Mouse (Mus musculus) embryonic facial prominence, embryonic 10.5 days (tissue): ENCODE results near the gene Cp. TPM values are rescaled to one million over a fixed set of nuclear protein-coding genes. Genes with fewer than 3 reads are reported as not detected.
"Not testable (repeated sequence)": the region's sequence is repeated elsewhere in the genome, so short reads cannot be mapped to it uniquely, and the experiment has no call there.

ENCODE experiments used
- DNase-seq: peaks from one replicate; pipeline ENCODE4 v3.0.0-alpha.2; 2017; ENCODE audit warnings: low spot score
- H3K27ac ChIP-seq: fragments of 300-500 bp; sonication (generic); replicated peaks from 2 replicates; pipeline ENCODE4 v1.5.1; 2016; ENCODE audit warnings: mild to moderate bottlenecking
- H3K27me3 ChIP-seq: fragments of 300-500 bp; sonication (generic); replicated peaks from 2 replicates; pipeline ENCODE4 v1.6.1; 2016; ENCODE audit warnings: low read depth, mild to moderate bottlenecking; ENCODE audit not compliant: poor library complexity, severe bottlenecking
- H3K36me3 ChIP-seq: fragments of 300-500 bp; sonication (generic); replicated peaks from 2 replicates; pipeline ENCODE4 v1.6.1; 2016; ENCODE audit warnings: mild to moderate bottlenecking, moderate library complexity
- H3K4me1 ChIP-seq: fragments of 300-500 bp; sonication (generic); 2 replicates; pipeline ENCODE4 v1.6.1; 2016
- H3K4me3 ChIP-seq: fragments of 300-500 bp; sonication (generic); 2 replicates; pipeline ENCODE4 v1.5.1; 2016; ENCODE audit warnings: mild to moderate bottlenecking, moderate library complexity
- H3K9me3 ChIP-seq: fragments of 300-500 bp; sonication (generic); 2 replicates; pipeline ENCODE4 v1.6.1; 2016; ENCODE audit warnings: mild to moderate bottlenecking
- WGBS: fragments of 180-500 bp; shearing (Covaris S2); methylation state at CpG from one replicate; pipeline ENCODE4 v1.1.7; 2016; 5-methylcytosine and 5-hydroxymethylcytosine counted together
- polyA plus RNA-seq: library from polyadenylated mRNA; unstranded; fragments of >200 nt; fragmentation: Nextera tagmentation; extraction: Ambion mirVana; gene quantifications from 2 replicates; pipeline ENCODE4 v1.2.1, GENCODE M21; 2016

Cp gene
- 3.8 and 4.2 TPM in 2 replicates for polyA plus RNA-seq

- Histone ChIP-seq H3K27ac (0 out of 2 replicates have a peak within 1 kb of the TSS, but pooled peaks have one; percentile 14), H3K36me3 (no peaks in the 10 kb centered on the region), H3K27me3 (no peaks in the 10 kb centered on the region), H3K9me3 (no peaks in the 10 kb centered on the region), H3K4me3 (no peak within 1 kb of the TSS), H3K4me1 (peaks cover 30% of the 10 kb centered on the region)
- WGBS: 28% methylated on average over 5 of the region's 5 CpGs
- no peak for DNase-seq
These were observed at the start of gene Cp for GRCm38 (mm10) chr3:19956885-19957284. TSS of gene Cp (plus strand) at chr3:19957054.

GRCm38 (mm10) chr3:19948552-19948951, 8.3 kb upstream of the Cp start:
- Histone ChIP-seq H3K36me3 (no peaks in the 10 kb centered on the region), H3K4me1 (peaks cover 5% of the 10 kb centered on the region; the same call in 1 of the 2 replicates), H3K27ac (no peak overlapping the region), H3K27me3 (no peaks in the 10 kb centered on the region), H3K9me3 (no peaks in the 10 kb centered on the region), H3K4me3 (no peak overlapping the region)
- no peak for DNase-seq

GRCm38 (mm10) chr3:19949401-19949800, 7.5 kb upstream of the Cp start:
- H3K27ac ChIP-seq, H3K27me3 ChIP-seq, H3K9me3 ChIP-seq, DNase-seq, H3K36me3 ChIP-seq, H3K4me3 ChIP-seq: not testable (repeated sequence)
- WGBS: 88% methylated on average over 1 of the region's 1 CpGs
- H3K4me1 ChIP-seq: peaks cover 12% of the 10 kb centered on the region

GRCm38 (mm10) chr3:19953425-19953824, 3.4 kb upstream of the Cp start:
- Histone ChIP-seq H3K4me1 (peaks cover 17% of the 10 kb centered on the region), H3K27me3 (no peaks in the 10 kb centered on the region), H3K4me3 (no peak overlapping the region), H3K9me3 (no peaks in the 10 kb centered on the region), H3K36me3 (no peaks in the 10 kb centered on the region), H3K27ac (no peak overlapping the region)
- WGBS: 21% methylated on average over 1 of the region's 1 CpGs
- DNase-seq: no peak

- 19% methylated on average over 3 of the region's 3 CpGs for WGBS
- Histone ChIP-seq H3K4me3 (no peak overlapping the region), H3K9me3 (no peaks in the 10 kb centered on the region), H3K4me1 (peaks cover 17% of the 10 kb centered on the region), H3K36me3 (no peaks in the 10 kb centered on the region), H3K27ac (no peak overlapping the region), H3K27me3 (no peaks in the 10 kb centered on the region)
- DNase-seq: peak; percentile 11
These were observed 3.0 kb upstream of the Cp start for GRCm38 (mm10) chr3:19953865-19954264.

GRCm38 (mm10) chr3:19958031-19958430, 1.2 kb downstream of the Cp start:
- 0 out of 2 replicates have a peak overlapping the region, but pooled peaks have one; percentile 14 for H3K27ac ChIP-seq
- no peaks in the 10 kb centered on the region for H3K9me3 ChIP-seq
- DNase-seq: no peak
- H3K4me1 ChIP-seq: peaks cover 29% of the 10 kb centered on the region
- H3K36me3 ChIP-seq: no peaks in the 10 kb centered on the region
- no peak overlapping the region for H3K4me3 ChIP-seq
- H3K27me3 ChIP-seq: no peaks in the 10 kb centered on the region

- 75% methylated on average over 1 of the region's 1 CpGs for WGBS
- no peak for DNase-seq
- Histone ChIP-seq H3K9me3 (no peaks in the 10 kb centered on the region), H3K4me1 (peaks cover 21% of the 10 kb centered on the region), H3K4me3 (no peak overlapping the region), H3K27me3 (no peaks in the 10 kb centered on the region), H3K36me3 (no peaks in the 10 kb centered on the region), H3K27ac (no peak overlapping the region)
These were observed 2.1 kb downstream of the Cp start for GRCm38 (mm10) chr3:19958983-19959382.

GRCm38 (mm10) chr3:19960570-19961114, 3.8 kb downstream of the Cp start:
- Histone ChIP-seq H3K4me1 (peaks cover 17% of the 10 kb centered on the region), H3K27me3 (no peaks in the 10 kb centered on the region), H3K4me3 (no peak overlapping the region), H3K36me3 (no peaks in the 10 kb centered on the region), H3K27ac (no peak overlapping the region), H3K9me3 (no peaks in the 10 kb centered on the region)
- no peak for DNase-seq
- WGBS: 71% methylated on average over 3 of the region's 3 CpGs

GRCm38 (mm10) chr3:19961341-19961740, 4.5 kb downstream of the Cp start:
- H3K27me3 ChIP-seq: no peaks in the 10 kb centered on the region
- no peaks in the 10 kb centered on the region for H3K9me3 ChIP-seq
- DNase-seq: no peak
- H3K4me3 ChIP-seq: no peak overlapping the region
- H3K27ac ChIP-seq: no peak overlapping the region
- 84% methylated on average over 2 of the region's 2 CpGs for WGBS
- H3K36me3 ChIP-seq: no peaks in the 10 kb centered on the region
- peaks cover 17% of the 10 kb centered on the region for H3K4me1 ChIP-seq

- Histone ChIP-seq H3K27me3 (no peaks in the 10 kb centered on the region), H3K4me1 (peaks cover 13% of the 10 kb centered on the region), H3K27ac (no peak overlapping the region), H3K4me3 (no peak overlapping the region), H3K9me3 (no peaks in the 10 kb centered on the region), H3K36me3 (no peaks in the 10 kb centered on the region)
- WGBS: 91% methylated on average over 3 of the region's 3 CpGs
- DNase-seq: no peak
These were observed 6.1 kb downstream of the Cp start for GRCm38 (mm10) chr3:19962769-19963513.

GRCm38 (mm10) chr3:19964625-19965188, 7.9 kb downstream of the Cp start:
- no peaks in the 10 kb centered on the region for H3K27me3 ChIP-seq
- no peak overlapping the region for H3K4me3 ChIP-seq
- peaks cover 12% of the 10 kb centered on the region for H3K4me1 ChIP-seq
- H3K9me3 ChIP-seq: no peaks in the 10 kb centered on the region
- DNase-seq: no peak
- WGBS: 82% methylated on average over 2 of the region's 2 CpGs
- H3K36me3 ChIP-seq: no peaks in the 10 kb centered on the region
- H3K27ac ChIP-seq: no peak overlapping the region

- H3K27me3 ChIP-seq: no peaks in the 10 kb centered on the region
- no peak overlapping the region for H3K4me3 ChIP-seq
- H3K27ac ChIP-seq: no peak overlapping the region
- no peak for DNase-seq
- H3K9me3 ChIP-seq: no peaks in the 10 kb centered on the region
- H3K4me1 ChIP-seq: peaks cover 6% of the 10 kb centered on the region
- H3K36me3 ChIP-seq: no peaks in the 10 kb centered on the region
- WGBS: 90% methylated on average over 5 of the region's 5 CpGs
These were observed 8.4 kb downstream of the Cp start for GRCm38 (mm10) chr3:19965239-19965638.

- WGBS: 89% methylated on average over 4 of the region's 4 CpGs
- Histone ChIP-seq H3K9me3 (no peaks in the 10 kb centered on the region), H3K4me1 (no peaks in the 10 kb centered on the region), H3K36me3 (no peaks in the 10 kb centered on the region), H3K27ac (no peak overlapping the region), H3K4me3 (no peak overlapping the region), H3K27me3 (no peaks in the 10 kb centered on the region)
- no peak for DNase-seq
These were observed 9.2 kb downstream of the Cp start for GRCm38 (mm10) chr3:19966072-19966471.
